Mouse (Mus musculus): ENCODE measurements around the gene Ptger1. TPM values are rescaled to one million over a fixed set of nuclear protein-coding genes. Genes with fewer than 3 reads are reported as not detected.

The Ptger1 gene
- total RNA-seq, 2 experiments from 2014 or later: 2.4 to 5.1 TPM

Other genes with a start within 250 kb of the Ptger1 start
- gene Scoc, start 208.3 kb upstream of the Ptger1 start, total RNA-seq (2021): 10 to 100 TPM; 65.5 to 68.8 TPM
- not detected for gene Olfr370, start 130.9 kb upstream of the Ptger1 start, total RNA-seq (2021)
- 100 to 1,000 TPM; 215 to 223 TPM for gene Ndufb7, start 100.0 kb upstream of the Ptger1 start, total RNA-seq (2021)
- 100 to 1,000 TPM; 369 to 378 TPM for gene Tecr, start 58.7 kb upstream of the Ptger1 start, total RNA-seq (2021)
- 10 to 100 TPM; 29.4 to 29.9 TPM for gene Dnajb1, start 58.5 kb upstream of the Ptger1 start, total RNA-seq (2021)
- 10 to 100 TPM; 59.2 to 72.0 TPM for gene Gipc1, start 14.0 kb upstream of the Ptger1 start, total RNA-seq (2021)
- 100 to 1,000 TPM; 115 to 120 TPM for gene Pkn1, start 32.5 kb downstream of the Ptger1 start, total RNA-seq (2021)
- 10 to 100 TPM; 41.5 to 42.2 TPM for gene Ddx39, start 48.5 kb downstream of the Ptger1 start, total RNA-seq (2021)
- gene Adgre5, start 74.6 kb downstream of the Ptger1 start, total RNA-seq (2021): 10 to 100 TPM; 48.6 to 49.8 TPM
- 100 to 1,000 TPM; 103 to 109 TPM for gene Adgrl1, start 233.4 kb downstream of the Ptger1 start, total RNA-seq (2021)